Mouse (Mus musculus): Measurements from ENCODE around the gene Ss18l1. TPM values are rescaled to one million over a fixed set of nuclear protein-coding genes. Genes with fewer than 3 reads are reported as not detected.

Gene Ss18l1
- total RNA-seq (2014; fragmentation: Nextera tagmentation) (3.7 and 4.3 TPM in 2 replicates), total RNA-seq (2017) (3.9 and 4.2 TPM in 2 replicates), polyA plus RNA-seq (2012) (2.4 and 2.5 TPM in 2 replicates)

DNA sequence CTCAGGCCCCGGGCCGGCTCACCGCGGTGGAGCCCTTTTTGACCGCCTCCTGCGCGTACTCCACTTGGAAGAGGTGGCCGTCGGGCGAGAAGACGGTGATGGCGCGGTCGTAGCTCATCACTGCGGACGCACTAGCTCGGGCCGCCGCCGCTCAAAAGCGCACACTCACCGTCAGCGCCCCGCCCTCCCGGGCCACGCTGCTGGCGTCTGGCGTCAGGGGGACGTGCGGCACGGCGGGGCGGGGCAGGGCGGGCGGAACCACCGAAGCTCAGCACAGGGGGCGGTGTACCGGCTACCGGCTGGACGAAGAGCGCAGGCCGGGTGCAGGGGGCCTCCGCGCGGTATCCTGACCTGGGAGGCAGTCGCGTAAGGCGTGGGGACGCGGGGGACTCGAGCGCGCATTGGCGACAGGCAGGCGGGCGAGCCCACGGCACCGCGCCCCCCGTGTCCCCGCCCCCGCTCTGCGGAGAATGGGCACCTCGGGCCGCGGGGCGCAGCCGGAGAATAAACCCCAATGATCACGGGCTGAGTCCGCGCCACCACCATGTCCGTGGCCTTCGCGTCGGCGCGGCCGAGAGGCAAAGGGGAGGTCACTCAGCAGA, at the start of gene Ss18l1, which contains the start of gene Psma7:
TSS of gene Ss18l1 (plus strand) at position 254 of the 602 bp plus-strand sequence.
TSS of gene Psma7 (minus strand) at position 178 of the 602 bp plus-strand sequence.
- Histone ChIP-seq H3K36me3 (replicated peaks) (peaks cover 60% of the 10 kb centered on the region), H3K4me1 (ENCODE audit: insufficient read depth, low read depth, low read length) (peaks cover 45% of the 10 kb centered on the region), H3K4me3 (ENCODE audit: low read depth, low read length) (peak within 1 kb of the TSS; percentile 95), H3K9me3 (replicated peaks) (no peaks in the 10 kb centered on the region), H3K27me3 (ENCODE audit: insufficient read depth, low read length) (peaks cover 8% of the 10 kb centered on the region; the same call in 1 of the 2 replicates)
- TF ChIP-seq CTCF (IDR thresholded peaks at IDR 0.05; ENCODE audit: low read depth, low read length) (no peak), GATA2 (IDR thresholded peaks at IDR 0.05; ENCODE audit: borderline replicate concordance, low read depth, low read length) (no peak), GATA1 (IDR thresholded peaks at IDR 0.05; ENCODE audit: borderline replicate concordance, low read length) (no peak), POLR2AphosphoS5 (IDR thresholded peaks at IDR 0.05; ENCODE audit: insufficient replicate concordance, low read depth, low read length) (no peak), TAL1 (conservative IDR thresholded peaks at IDR 0.05; ENCODE audit: low read depth, low read length) (no peak)
- peak; percentile 93 for DNase-seq (ENCODE audit: low spot score)
- ATAC-seq (ENCODE audit: extremely low read depth, insufficient number of reproducible peaks, low FRiP score, poor library complexity, severe bottlenecking) = peak; percentile 74

DNA sequence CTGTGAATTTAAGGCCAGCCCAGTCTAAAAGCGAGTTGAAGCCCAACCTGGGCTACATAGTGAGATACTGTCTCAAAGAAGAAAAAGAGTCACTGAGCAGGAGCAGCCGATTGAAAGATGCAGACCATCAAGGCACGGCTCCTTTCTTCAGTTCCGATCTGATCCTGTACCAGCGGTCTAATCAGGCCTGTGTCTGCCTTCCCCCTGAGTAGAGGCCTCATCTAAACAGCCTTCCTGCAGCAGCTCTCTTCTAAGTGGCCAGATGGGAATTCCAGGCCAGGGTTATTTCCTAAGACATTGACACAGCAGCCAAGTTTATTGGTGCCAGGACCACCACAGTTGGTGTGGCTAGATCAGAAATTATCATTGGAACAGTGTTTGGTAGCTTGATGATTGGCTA, 49.2 kb upstream of the Ss18l1 start:
- ATAC-seq (ENCODE audit: extremely low read depth, insufficient number of reproducible peaks, low FRiP score, poor library complexity, severe bottlenecking) (no peak), DNase-seq (ENCODE audit: low spot score) (no peak)
- TF ChIP-seq GATA2 (IDR thresholded peaks at IDR 0.05; ENCODE audit: borderline replicate concordance, low read depth, low read length) (no peak), TAL1 (conservative IDR thresholded peaks at IDR 0.05; ENCODE audit: low read depth, low read length) (no peak), CTCF (IDR thresholded peaks at IDR 0.05; ENCODE audit: low read depth, low read length) (no peak), GATA1 (IDR thresholded peaks at IDR 0.05; ENCODE audit: borderline replicate concordance, low read length) (no peak), POLR2AphosphoS5 (IDR thresholded peaks at IDR 0.05; ENCODE audit: insufficient replicate concordance, low read depth, low read length) (no peak)
- Histone ChIP-seq H3K36me3 (replicated peaks) (no peaks in the 10 kb centered on the region), H3K27me3 (ENCODE audit: insufficient read depth, low read length) (peaks cover 22% of the 10 kb centered on the region), H3K4me1 (ENCODE audit: insufficient read depth, low read depth, low read length) (no peaks in the 10 kb centered on the region; the same call in 1 of the 2 replicates), H3K4me3 (ENCODE audit: low read depth, low read length) (no peak overlapping the region), H3K9me3 (replicated peaks) (no peaks in the 10 kb centered on the region)

DNA sequence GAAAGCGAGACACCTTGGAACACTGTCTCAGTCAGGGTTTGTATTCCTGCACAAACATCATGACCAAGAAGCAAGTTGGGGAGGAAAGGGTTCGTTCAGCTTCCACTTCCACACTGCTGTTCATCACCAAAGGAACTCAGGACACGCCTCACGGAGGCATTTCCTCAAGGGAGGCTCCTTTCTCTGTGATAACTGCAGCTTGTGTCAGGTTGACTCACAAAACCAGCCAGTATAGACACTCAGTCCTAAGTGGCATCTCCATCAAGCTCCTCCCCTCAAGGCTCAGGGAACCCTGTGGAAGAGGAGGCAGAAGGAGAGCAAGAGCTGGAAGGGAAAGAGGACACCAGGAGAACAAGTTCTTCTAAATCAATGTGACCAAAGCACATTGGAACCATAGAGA, 43.9 kb upstream of the Ss18l1 start:
- ATAC-seq (ENCODE audit: extremely low read depth, insufficient number of reproducible peaks, low FRiP score, poor library complexity, severe bottlenecking) (no peak), DNase-seq (ENCODE audit: low spot score) (no peak)
- Histone ChIP-seq H3K9me3 (replicated peaks) (no peaks in the 10 kb centered on the region), H3K4me1 (ENCODE audit: insufficient read depth, low read depth, low read length) (no peaks in the 10 kb centered on the region), H3K27me3 (ENCODE audit: insufficient read depth, low read length) (peaks cover 22% of the 10 kb centered on the region), H3K4me3 (ENCODE audit: low read depth, low read length) (no peak overlapping the region), H3K36me3 (replicated peaks) (no peaks in the 10 kb centered on the region)
- TF ChIP-seq CTCF (IDR thresholded peaks at IDR 0.05; ENCODE audit: low read depth, low read length) = no peak
- TF ChIP-seq GATA2 (IDR thresholded peaks at IDR 0.05; ENCODE audit: borderline replicate concordance, low read depth, low read length) = no peak
- TF ChIP-seq TAL1 (conservative IDR thresholded peaks at IDR 0.05; ENCODE audit: low read depth, low read length) = no peak
- TF ChIP-seq POLR2AphosphoS5 (IDR thresholded peaks at IDR 0.05; ENCODE audit: insufficient replicate concordance, low read depth, low read length) = no peak
- no peak for TF ChIP-seq GATA1 (IDR thresholded peaks at IDR 0.05; ENCODE audit: borderline replicate concordance, low read length)

DNA sequence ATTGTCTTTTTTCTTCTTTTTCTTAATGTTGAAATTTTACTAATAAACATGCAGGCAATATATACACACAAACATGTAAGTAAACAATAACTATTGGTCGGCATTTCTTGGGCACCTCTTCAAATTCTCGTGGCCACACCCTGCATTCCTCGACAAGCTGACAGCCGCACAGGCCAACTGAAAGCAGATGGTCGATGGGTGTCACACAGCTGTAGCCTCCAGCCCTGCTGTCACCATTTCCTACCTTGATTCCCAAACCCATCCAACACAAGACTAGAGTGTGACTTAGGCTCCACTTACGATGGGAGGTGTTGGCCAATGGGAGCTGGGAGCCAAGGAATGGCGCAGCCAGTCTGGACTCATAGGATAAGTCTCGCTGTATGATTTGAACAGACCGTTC, 40.7 kb upstream of the Ss18l1 start:
- Histone ChIP-seq H3K4me3 (ENCODE audit: low read depth, low read length) (no peak overlapping the region), H3K27me3 (ENCODE audit: insufficient read depth, low read length) (peaks cover 36% of the 10 kb centered on the region), H3K9me3 (replicated peaks) (no peaks in the 10 kb centered on the region), H3K36me3 (replicated peaks) (no peaks in the 10 kb centered on the region), H3K4me1 (ENCODE audit: insufficient read depth, low read depth, low read length) (no peaks in the 10 kb centered on the region)
- no peak for TF ChIP-seq CTCF (IDR thresholded peaks at IDR 0.05; ENCODE audit: low read depth, low read length)
- TF ChIP-seq POLR2AphosphoS5 (IDR thresholded peaks at IDR 0.05; ENCODE audit: insufficient replicate concordance, low read depth, low read length) = no peak
- TF ChIP-seq GATA1 (IDR thresholded peaks at IDR 0.05; ENCODE audit: borderline replicate concordance, low read length) = no peak
- TF ChIP-seq GATA2 (IDR thresholded peaks at IDR 0.05; ENCODE audit: borderline replicate concordance, low read depth, low read length) = no peak
- TF ChIP-seq TAL1 (conservative IDR thresholded peaks at IDR 0.05; ENCODE audit: low read depth, low read length) = no peak
- DNase-seq (ENCODE audit: low spot score) (no peak), ATAC-seq (ENCODE audit: extremely low read depth, insufficient number of reproducible peaks, low FRiP score, poor library complexity, severe bottlenecking) (no peak)

DNA sequence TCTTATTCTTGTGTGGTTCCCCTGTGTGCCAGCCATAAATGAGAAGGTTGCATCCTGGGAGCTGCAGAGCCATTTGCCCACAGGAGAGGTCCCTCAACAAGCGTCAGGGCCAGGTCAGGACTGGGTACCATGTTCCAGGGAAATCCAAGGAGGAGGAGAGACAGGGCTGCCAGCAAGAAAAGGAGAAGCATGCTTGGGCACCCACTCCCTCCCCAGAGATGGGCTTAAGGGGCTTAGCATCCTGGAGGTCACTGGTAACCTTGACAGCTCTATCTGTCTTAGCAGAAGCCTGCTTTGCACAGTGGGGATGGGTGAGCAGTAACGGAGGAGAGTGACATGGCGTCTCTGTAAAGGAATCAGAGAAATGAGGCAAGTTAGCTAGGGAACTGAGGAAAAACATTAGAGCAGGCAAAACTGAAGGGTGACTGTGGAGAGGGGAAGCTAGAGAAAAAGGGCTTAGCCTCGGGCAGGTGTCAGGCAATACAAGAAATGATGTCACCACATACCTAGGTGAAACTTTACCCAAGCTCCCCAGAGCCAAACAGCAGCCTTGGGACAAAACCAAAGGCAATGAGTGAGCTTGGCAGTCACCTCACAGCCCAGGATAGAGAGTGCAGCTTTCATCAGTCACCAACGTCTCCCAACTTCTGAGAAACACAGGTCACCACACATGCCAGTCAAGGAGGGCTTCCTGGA, 36.5 kb upstream of the Ss18l1 start:
- H3K4me3 ChIP-seq (ENCODE audit: low read depth, low read length) = no peak overlapping the region
- peaks cover 38% of the 10 kb centered on the region for H3K27me3 ChIP-seq (ENCODE audit: insufficient read depth, low read length)
- H3K9me3 ChIP-seq (replicated peaks) = no peaks in the 10 kb centered on the region
- TF ChIP-seq GATA1 (IDR thresholded peaks at IDR 0.05; ENCODE audit: borderline replicate concordance, low read length) (no peak), GATA2 (IDR thresholded peaks at IDR 0.05; ENCODE audit: borderline replicate concordance, low read depth, low read length) (no peak), CTCF (IDR thresholded peaks at IDR 0.05; ENCODE audit: low read depth, low read length) (no peak), POLR2AphosphoS5 (IDR thresholded peaks at IDR 0.05; ENCODE audit: insufficient replicate concordance, low read depth, low read length) (no peak), TAL1 (conservative IDR thresholded peaks at IDR 0.05; ENCODE audit: low read depth, low read length) (no peak)
- no peaks in the 10 kb centered on the region for H3K4me1 ChIP-seq (ENCODE audit: insufficient read depth, low read depth, low read length)
- ATAC-seq (ENCODE audit: extremely low read depth, insufficient number of reproducible peaks, low FRiP score, poor library complexity, severe bottlenecking) (no peak), DNase-seq (ENCODE audit: low spot score) (no peak)
- H3K36me3 ChIP-seq (replicated peaks) = no peaks in the 10 kb centered on the region

DNA sequence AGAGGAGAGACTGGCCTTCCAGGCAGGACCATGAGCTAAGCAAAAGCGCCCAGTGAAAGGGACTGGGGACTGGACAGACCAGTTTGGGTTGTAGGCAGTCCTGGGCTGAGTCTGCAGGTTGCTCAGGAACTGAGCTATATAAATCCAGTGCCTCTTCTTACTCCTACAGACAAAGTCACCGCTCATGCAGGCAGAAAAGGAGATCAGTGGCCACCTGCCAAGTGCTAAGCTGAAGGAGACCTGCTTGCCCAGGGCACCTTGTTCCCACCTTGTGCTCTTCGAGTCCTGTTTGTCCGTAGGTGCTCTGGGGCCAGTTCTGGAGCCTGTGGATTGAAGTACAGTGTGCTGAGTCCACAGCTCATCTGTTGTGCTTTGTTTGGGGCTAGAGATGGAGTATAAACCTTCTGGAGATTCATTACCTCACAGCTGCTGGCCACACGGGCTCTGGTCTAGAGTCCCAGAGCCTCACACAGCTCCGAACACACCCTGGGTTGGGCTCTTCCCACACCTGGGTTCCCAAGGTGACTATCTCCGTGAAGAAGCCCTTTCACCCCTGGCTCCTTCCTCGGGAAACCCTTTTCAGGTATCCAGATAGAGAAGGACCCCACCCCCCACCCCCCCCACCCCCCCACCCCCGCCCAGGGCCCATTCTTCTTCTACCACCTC, 35.8 kb upstream of the Ss18l1 start:
- H3K4me1 ChIP-seq (ENCODE audit: insufficient read depth, low read depth, low read length) = no peaks in the 10 kb centered on the region
- peaks cover 38% of the 10 kb centered on the region for H3K27me3 ChIP-seq (ENCODE audit: insufficient read depth, low read length)
- no peaks in the 10 kb centered on the region for H3K36me3 ChIP-seq (replicated peaks)
- no peaks in the 10 kb centered on the region for H3K9me3 ChIP-seq (replicated peaks)
- no peak for ATAC-seq (ENCODE audit: extremely low read depth, insufficient number of reproducible peaks, low FRiP score, poor library complexity, severe bottlenecking)
- TF ChIP-seq GATA1 (IDR thresholded peaks at IDR 0.05; ENCODE audit: borderline replicate concordance, low read length) (no peak), CTCF (IDR thresholded peaks at IDR 0.05; ENCODE audit: low read depth, low read length) (no peak), GATA2 (IDR thresholded peaks at IDR 0.05; ENCODE audit: borderline replicate concordance, low read depth, low read length) (no peak), TAL1 (conservative IDR thresholded peaks at IDR 0.05; ENCODE audit: low read depth, low read length) (no peak), POLR2AphosphoS5 (IDR thresholded peaks at IDR 0.05; ENCODE audit: insufficient replicate concordance, low read depth, low read length) (no peak)
- H3K4me3 ChIP-seq (ENCODE audit: low read depth, low read length) = no peak overlapping the region
- DNase-seq (ENCODE audit: low spot score) = no peak
